In the genomic region with DNA sequence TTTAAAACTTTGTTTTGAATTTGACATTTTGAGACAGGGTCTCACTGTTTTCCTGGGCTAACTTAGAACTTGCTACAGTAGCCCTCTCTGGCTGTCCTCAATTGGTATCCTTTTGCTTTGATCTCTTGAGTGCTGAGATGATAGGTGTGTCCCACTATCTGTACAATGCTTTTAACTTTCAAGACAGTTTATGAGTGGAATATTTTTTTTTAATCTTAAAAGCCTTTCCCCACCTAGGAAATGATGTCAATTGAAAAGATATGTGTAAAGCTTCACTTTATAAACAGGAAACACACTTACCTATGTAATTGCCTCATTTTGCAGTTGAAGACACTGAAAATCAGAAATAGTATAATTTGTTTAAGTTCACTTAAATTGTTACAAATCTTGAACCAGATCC, we compare ENCODE assay signal across 23 mouse cellular contexts. TPM values are rescaled to one million over a fixed set of nuclear protein-coding genes. Genes with fewer than 3 reads are reported as not detected.
DNase-seq lines count a peak whose midpoint lies in the region; ATAC-seq and TF ChIP-seq lines count a peak whose summit lies in the region.
"Had no signal": no experiment of that assay in that cellular context is flagged by ENCODE, and none has a peak within 500 bp of the region (broad histone marks: within the 10 kb centered on the region; RNA-seq: fewer than 3 reads in every experiment).

No protein-coding gene starts in this region.

- H3K27me3 ChIP-seq in heart, embryonic 11.5 days (ENCODE audit: control insufficient read depth, insufficient read depth, low read length): no peaks in the 10 kb centered on the region
- H3K27me3 ChIP-seq in liver, adult 2 months (ENCODE audit: control insufficient read depth, insufficient read depth, low read length): no peaks in the 10 kb centered on the region
- H3K27me3 ChIP-seq in liver, embryonic 13.5 days: no peaks in the 10 kb centered on the region
- H3K27me3 ChIP-seq: embryonic facial prominence, embryonic 13.5 days; midbrain, embryonic 15.5 days had no signal

- no peak for TF ChIP-seq CTCF in liver, adult 2 months (IDR thresholded peaks at IDR 0.05; ENCODE audit: low read depth, low read length)

- H3K79me2 ChIP-seq in liver, adult 2 months (ENCODE audit: control insufficient read depth, insufficient read depth, low read length): peaks cover 28% of the 10 kb centered on the region

- H3K36me3 ChIP-seq in heart, embryonic 11.5 days (ENCODE audit: control insufficient read depth, insufficient read depth, low read length): no peaks in the 10 kb centered on the region
- peaks cover 12% of the 10 kb centered on the region for H3K36me3 ChIP-seq in liver, adult 2 months (ENCODE audit: control insufficient read depth, insufficient read depth, low read length)
- H3K36me3 ChIP-seq in liver, embryonic 13.5 days: no peaks in the 10 kb centered on the region; the same call in 1 of the 2 replicates
- H3K36me3 ChIP-seq: embryonic facial prominence, embryonic 13.5 days; midbrain, embryonic 15.5 days had no signal

- ATAC-seq in heart, embryonic 11.5 days (replicated peaks; ENCODE audit: insufficient number of reproducible peaks, low FRiP score, low TSS enrichment): no peak
- no peak for ATAC-seq in liver, embryonic 13.5 days (ENCODE audit: low read depth)
- ATAC-seq in monocyte, adult 5-6 weeks (replicated peaks; ENCODE audit: insufficient number of reproducible peaks, low FRiP score, low TSS enrichment, poor library complexity, severe bottlenecking): no peak
- ATAC-seq: forebrain, embryonic 14.5 days; midbrain, embryonic 15.5 days had no signal

- peak overlapping the region; percentile 82; the same call in 1 of the 2 replicates for H3K4me2 ChIP-seq in heart, embryonic 11.5 days
- peak overlapping the region; percentile 95; the same call in 1 of the 2 replicates for H3K4me2 ChIP-seq in liver, embryonic 13.5 days
- H3K4me2 ChIP-seq: embryonic facial prominence, embryonic 13.5 days; lung, embryonic 14.5 days; midbrain, embryonic 15.5 days had no signal

- H3K9ac ChIP-seq in heart, embryonic 11.5 days (ENCODE audit: low read depth, low read length): no peak overlapping the region
- H3K9ac ChIP-seq in liver, adult 2 months (ENCODE audit: low read depth, low read length): peak overlapping the region; percentile 49; the same call in 1 of the 2 replicates
- peak overlapping the region; percentile 52 for H3K9ac ChIP-seq in liver, embryonic 13.5 days
- H3K9ac ChIP-seq: embryonic facial prominence, embryonic 13.5 days; lung, embryonic 14.5 days; midbrain, embryonic 15.5 days had no signal

- no peak for DNase-seq in heart, adult 11 months
- peak; percentile 41 for DNase-seq in liver, adult 2 months (ENCODE audit: extremely low read depth, low read depth, low spot score)
- DNase-seq in liver: no peak
- no peak for DNase-seq in liver, embryonic 13.5 days
- no peak for DNase-seq in thymus, postnatal 10 days (ENCODE audit: low spot score in 2 of 2)
- no peak for DNase-seq in left cerebral cortex, postnatal 14 days (ENCODE audit: low spot score in 2 of 2)
- DNase-seq: adrenal gland, postnatal 14 days; cerebellum, adult 11 months; cerebellum, postnatal 14 days; gastrocnemius, postnatal 25 days; kidney, adult 8-10 months; kidney, postnatal 14 days; layer of hippocampus, adult 9-11 months; lung, embryonic 14.5 days; right cerebral cortex, postnatal 14 days; spleen, adult 18-20 months; thymus, postnatal 4 days had no signal

- no peak overlapping the region for H3K4me3 ChIP-seq in heart, embryonic 11.5 days (ENCODE audit: low read depth, low read length)
- peak overlapping the region; percentile 93 for H3K4me3 ChIP-seq in liver, adult 2 months (ENCODE audit: insufficient read depth, low read depth, low read length)
- no peak overlapping the region for H3K4me3 ChIP-seq in liver, embryonic 13.5 days (replicated peaks)
- H3K4me3 ChIP-seq: embryonic facial prominence, embryonic 13.5 days; left cerebral cortex, adult 2 months; midbrain, embryonic 15.5 days had no signal

- no peak for TF ChIP-seq POLR2A in liver, adult 2 months (IDR thresholded peaks at IDR 0.05; ENCODE audit: extremely low read depth, insufficient read depth, low read length)

- intact Hi-C loops in left cerebral cortex, postnatal 14 days (cut with DNase I): no loop called here

- no peaks in the 10 kb centered on the region for H3K9me3 ChIP-seq in heart, embryonic 11.5 days (replicated peaks; ENCODE audit: control insufficient read depth, low read length)
- H3K9me3 ChIP-seq in liver, embryonic 13.5 days (replicated peaks): no peaks in the 10 kb centered on the region
- H3K9me3 ChIP-seq: embryonic facial prominence, embryonic 13.5 days; midbrain, embryonic 15.5 days had no signal

- peaks cover 40% of the 10 kb centered on the region for H3K4me1 ChIP-seq in heart, embryonic 11.5 days (ENCODE audit: control insufficient read depth, insufficient read depth, low read length)
- H3K4me1 ChIP-seq in liver, adult 2 months (ENCODE audit: control insufficient read depth, insufficient read depth, low read length): peaks cover 27% of the 10 kb centered on the region
- H3K4me1 ChIP-seq in liver, embryonic 13.5 days (replicated peaks): peaks cover 82% of the 10 kb centered on the region

- no peak overlapping the region for H3K27ac ChIP-seq in heart, embryonic 11.5 days (ENCODE audit: low read depth, low read length)
- H3K27ac ChIP-seq in liver, adult 2 months (replicated peaks; ENCODE audit: insufficient read depth, low read depth, low read length): peak overlapping the region; percentile 62
- 0 out of 2 replicates have a peak overlapping the region, but pooled peaks have one; percentile 60 for H3K27ac ChIP-seq in liver, embryonic 13.5 days
- H3K27ac ChIP-seq: embryonic facial prominence, embryonic 13.5 days; left cerebral cortex, adult 2 months; midbrain, embryonic 15.5 days had no signal

RNA-seq across cellular contexts. Expression of gene Adk, which starts 26.1 kb away (rescaled TPM):
- 261 and 271 TPM in 2 replicates for polyA plus RNA-seq in heart, embryonic 11.5 days (2014; fragmentation: Nextera tagmentation; extraction: Ambion mirVana)
- total RNA-seq in liver, adult 2 months (2014; rRNA removed): 877 and 924 TPM in 2 replicates
- 231 and 284 TPM in 2 replicates for polyA plus RNA-seq in liver, adult 2 months (2012; rRNA removed)
- 181 and 214 TPM in 2 replicates for polyA plus RNA-seq in liver, embryonic 13.5 days (2015; fragmentation: Nextera tagmentation; extraction: Ambion mirVana)
- total RNA-seq in left cerebral cortex, postnatal 14 days (2021): 10 to 100 TPM; 69.5 to 77.7 TPM
- 17.1 to 47.3 TPM (median 39.0 TPM) in 3 replicates for total RNA-seq in monocyte, adult 5-6 weeks (2017)

RNA-seq across cellular contexts. Expression of gene Ap3m1, which starts 26.2 kb away (rescaled TPM):
- polyA plus RNA-seq in heart, embryonic 11.5 days (2014; fragmentation: Nextera tagmentation; extraction: Ambion mirVana): 84.6 and 98.0 TPM in 2 replicates
- total RNA-seq in liver, adult 2 months (2014; rRNA removed): 126 and 143 TPM in 2 replicates
- polyA plus RNA-seq in liver, adult 2 months (2012; rRNA removed): 44.8 and 55.2 TPM in 2 replicates
- polyA plus RNA-seq in liver, embryonic 13.5 days (2015; fragmentation: Nextera tagmentation; extraction: Ambion mirVana): 37.0 and 44.6 TPM in 2 replicates
- 10 to 100 TPM; 75.4 to 87.2 TPM for total RNA-seq in left cerebral cortex, postnatal 14 days (2021)
- total RNA-seq in monocyte, adult 5-6 weeks (2017): 22.6 to 57.8 TPM (median 41.4 TPM) in 3 replicates

Comparison
In these comparisons a context has a peak if more than half of its experiments do, and no peak if none do; other contexts are left out.
1. RNA of gene Adk, which starts 26.1 kb away (total RNA-seq): 877 to 924 TPM in liver, adult 2 months; 69.5 to 77.7 TPM in left cerebral cortex, postnatal 14 days and 17.1 to 47.3 TPM in monocyte, adult 5-6 weeks; every median in the first group is over 10 times any median in the second.